Mouse (Mus musculus) urinary bladder, postnatal 10 days (tissue): Measurements from ENCODE around the gene Bcat2.

ENCODE experiments used
- DNase-seq: peaks from one replicate; pipeline ENCODE4 v3.0.0; 2022; ENCODE audit warnings: low spot score

Gene Bcat2

GRCm38 (mm10) chr7:45550821-45551511 is 19.0 kb upstream of the Bcat2 start:
- DNase-seq = no peak

- no peak for DNase-seq
Observed at GRCm38 (mm10) chr7:45551512-45551883, 18.5 kb upstream of the Bcat2 start.

GRCm38 (mm10) chr7:45553519-45553918 is 16.4 kb upstream of the Bcat2 start:
- DNase-seq = no peak

DNA sequence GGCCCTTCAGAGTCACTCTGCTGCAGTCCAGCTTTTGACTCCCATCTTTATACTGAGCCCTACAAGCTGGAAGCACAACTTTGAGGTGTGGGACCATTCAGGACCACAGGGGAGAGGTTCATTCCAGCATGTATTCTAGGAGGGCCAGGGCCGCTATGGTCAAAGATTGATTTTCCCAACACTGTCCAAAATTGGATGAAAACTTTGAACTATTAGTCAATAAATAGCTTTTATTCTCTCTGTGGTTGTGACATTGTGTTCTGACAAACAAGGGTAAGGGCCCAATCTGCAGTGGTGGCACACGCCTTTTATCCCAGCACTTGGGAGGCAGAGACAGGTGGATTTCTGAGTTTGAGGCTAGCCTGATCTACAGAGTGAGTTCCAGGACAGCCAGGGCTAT is 16.0 kb upstream of the Bcat2 start:
- no peak for DNase-seq

DNA sequence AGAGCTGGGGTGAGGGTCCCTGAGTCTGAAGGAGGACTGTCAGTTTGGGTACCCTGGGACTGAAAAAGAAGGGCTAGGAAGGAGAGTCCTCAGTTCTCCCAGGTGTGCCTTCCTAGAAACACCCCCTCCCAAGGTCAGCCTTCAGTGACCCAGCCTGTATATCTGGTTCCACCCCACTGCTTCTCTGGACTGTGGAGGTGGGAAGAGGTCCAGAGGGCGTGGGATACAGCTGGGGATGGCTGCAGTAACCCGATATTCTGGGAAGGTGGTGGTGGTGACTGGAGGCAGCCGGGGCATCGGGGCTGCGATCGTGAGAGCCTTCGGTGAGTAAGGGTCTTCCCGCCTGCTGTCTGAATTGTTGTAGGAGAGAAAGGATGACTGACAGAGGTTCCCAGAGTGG is 15.2 kb upstream of the Bcat2 start, which contains the start of gene Hsd17b14:
Hsd17b14 (plus strand) TSS at position 150 of the 400 bp plus-strand sequence.
- no peak for DNase-seq

DNA sequence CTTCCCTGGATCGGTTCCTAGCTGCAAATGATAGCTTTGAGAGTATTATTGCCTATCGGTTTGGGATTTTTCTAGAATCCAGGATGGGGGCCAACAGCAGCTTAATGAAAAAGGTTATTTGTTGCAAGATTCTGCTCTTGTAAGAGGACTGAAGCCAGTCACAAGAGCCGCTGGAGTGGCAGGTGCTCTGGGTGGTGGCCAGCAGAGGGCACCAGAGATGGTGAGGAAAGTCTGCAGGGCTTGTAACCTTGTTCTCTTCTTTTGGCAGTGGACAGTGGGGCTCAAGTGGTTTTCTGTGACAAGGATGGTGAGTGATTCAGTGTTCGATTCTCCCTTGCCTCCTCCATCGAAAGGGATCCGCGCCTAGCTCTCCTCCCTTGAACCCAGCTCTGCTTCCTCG is 14.2 kb upstream of the Bcat2 start:
- peak; percentile 51 for DNase-seq

DNA sequence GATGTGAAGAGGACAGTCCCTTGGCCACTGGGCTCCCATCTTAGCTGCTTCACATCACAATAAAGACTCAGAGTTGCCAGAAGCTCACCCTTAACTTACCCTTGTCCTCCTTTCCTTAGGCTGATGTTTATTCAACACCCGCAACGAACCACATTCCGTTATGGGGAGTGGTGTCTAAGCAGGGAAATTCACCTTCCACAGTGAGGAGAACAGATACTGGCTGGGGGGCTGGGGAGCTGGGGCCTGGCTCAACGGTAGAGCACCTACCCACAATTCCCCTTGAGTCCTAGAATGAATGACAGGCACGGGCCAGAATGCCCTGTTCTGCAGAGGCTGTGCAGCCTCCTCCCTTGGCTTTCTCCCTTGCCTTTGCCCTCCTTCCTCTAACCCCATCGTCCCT is 11.0 kb upstream of the Bcat2 start:
- no peak for DNase-seq

GRCm38 (mm10) chr7:45560241-45560640 is 9.7 kb upstream of the Bcat2 start:
- no peak for DNase-seq

- DNase-seq = peak; percentile 61
Observed at GRCm38 (mm10) chr7:45560843-45561623, 8.9 kb upstream of the Bcat2 start.

GRCm38 (mm10) chr7:45561624-45562520 is 8.1 kb upstream of the Bcat2 start:
- no peak for DNase-seq

DNA sequence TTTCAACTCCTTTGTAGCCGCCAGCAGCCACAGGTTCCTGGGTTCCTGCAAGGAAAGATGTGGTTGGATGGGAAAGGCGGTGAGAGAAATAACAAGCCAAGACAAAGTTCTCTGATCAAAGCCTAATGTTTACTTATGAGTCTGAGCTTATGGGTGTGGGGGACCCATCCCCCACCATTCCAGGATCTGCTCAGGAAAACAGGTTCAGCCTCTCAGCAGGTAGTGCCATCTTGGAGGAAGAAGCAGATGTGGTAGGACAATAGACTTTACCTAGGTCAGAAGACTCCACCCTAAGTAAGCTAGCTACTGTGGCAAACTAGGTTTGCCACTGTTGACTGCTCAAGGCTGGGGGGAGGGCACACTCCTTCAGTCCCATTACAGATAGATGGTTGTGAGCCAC is 5.1 kb upstream of the Bcat2 start:
- no peak for DNase-seq

DNA sequence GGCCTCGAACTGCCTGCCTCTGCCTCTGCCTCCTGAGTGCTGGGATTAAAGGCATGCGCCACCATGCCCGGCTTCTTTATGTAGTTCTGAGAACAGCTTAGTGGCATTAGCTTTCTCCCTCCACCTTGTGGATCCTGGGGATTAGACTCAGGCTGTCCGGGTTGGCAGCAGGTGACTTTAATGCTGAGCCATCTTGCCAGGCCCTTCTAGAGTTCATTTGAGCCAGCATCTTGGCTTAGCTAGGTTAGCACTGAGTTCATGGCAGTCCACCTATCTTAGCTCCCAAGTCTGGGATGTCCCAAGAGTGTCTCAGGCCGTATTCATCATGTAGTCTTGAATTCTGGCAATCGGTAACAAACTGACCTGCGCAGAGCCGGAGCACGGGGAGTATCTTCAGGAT is 4.5 kb upstream of the Bcat2 start:
- no peak for DNase-seq

- DNase-seq = no peak
Observed at GRCm38 (mm10) chr7:45567112-45567779, 2.7 kb upstream of the Bcat2 start.

- DNase-seq = peak; percentile 61
Observed at GRCm38 (mm10) chr7:45567780-45568516, 2.0 kb upstream of the Bcat2 start.

GRCm38 (mm10) chr7:45568601-45569473 is 1.1 kb upstream of the Bcat2 start:
- no peak for DNase-seq

- no peak for DNase-seq
Observed at GRCm38 (mm10) chr7:45571966-45572365, 2.0 kb downstream of the Bcat2 start.

GRCm38 (mm10) chr7:45573954-45574353 is 4.0 kb downstream of the Bcat2 start:
- no peak for DNase-seq

- DNase-seq = no peak
Observed at GRCm38 (mm10) chr7:45574472-45575379, 4.8 kb downstream of the Bcat2 start.

DNA sequence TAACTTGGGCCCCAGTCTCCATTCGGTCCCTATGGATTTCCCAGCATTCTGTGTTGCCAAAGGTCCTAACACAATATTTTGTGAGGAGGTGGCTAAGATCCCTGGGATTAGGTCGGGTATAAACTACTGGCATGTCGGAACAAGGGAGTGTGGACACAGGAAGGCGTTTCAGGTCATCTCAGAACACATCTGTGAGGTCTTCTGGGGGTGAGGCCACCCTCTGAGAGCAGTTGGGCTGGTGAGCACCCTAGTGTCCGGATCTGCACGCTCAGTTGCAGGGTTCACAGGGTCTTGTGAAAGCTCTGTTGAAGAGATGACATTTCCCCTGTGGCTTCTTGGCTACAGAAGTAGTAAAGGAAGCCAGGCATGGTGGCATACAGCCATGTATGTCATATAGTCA is 16.0 kb downstream of the Bcat2 start:
- DNase-seq = no peak
